Mouse (Mus musculus) spleen, postnatal 14 days (tissue): ENCODE measurements around the gene Bcat2.
A peak's percentile ranks its signal among the peaks of the same experiment; 100 is the strongest.
"Not testable (repeated sequence)": the region's sequence is repeated elsewhere in the genome, so short reads cannot be mapped to it uniquely, and the experiment has no call there.

Experiments used
- DNase-seq, 2 experiments: peaks; one replicate each; pipeline ENCODE4 v3.0.0; 2021 to 2022; ENCODE audit warnings: low spot score in 2 of 2

Bcat2 gene

DNA sequence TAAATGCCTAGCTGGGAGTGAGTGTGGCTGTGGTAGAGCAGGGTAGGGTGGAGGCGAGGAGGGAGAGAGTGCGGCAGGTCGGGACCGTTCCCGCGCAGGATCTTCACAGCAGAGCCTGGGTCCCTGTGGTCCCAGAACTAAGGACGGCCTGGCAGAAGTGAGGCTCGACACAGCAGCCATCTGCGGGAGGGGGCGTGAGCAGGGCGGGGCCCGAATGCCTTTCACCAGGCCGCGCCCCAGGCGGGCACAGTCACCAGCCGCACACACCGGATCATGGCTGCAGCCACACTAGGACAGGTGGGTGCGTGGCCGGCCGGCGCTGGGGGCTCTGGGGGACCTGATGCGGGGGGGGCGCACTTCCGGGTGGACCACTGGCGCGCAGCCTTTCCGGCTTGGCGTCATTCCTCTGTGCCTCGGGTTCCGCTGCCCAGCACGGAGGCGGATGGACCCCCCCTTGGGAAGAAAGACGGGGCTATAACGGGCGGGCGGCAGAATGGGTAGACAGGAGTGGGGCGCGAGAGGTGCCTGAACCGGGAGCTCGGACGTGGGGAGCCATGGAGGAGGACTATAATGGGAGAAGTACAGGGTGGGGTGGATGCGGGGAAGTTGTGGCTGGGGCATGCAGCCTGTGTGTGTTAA lies at the start of gene Bcat2:
TSS of gene Bcat2 (plus strand) at position 51 of the 639 bp plus-strand sequence.
- DNase-seq = peak; percentile 57 to 72

- no peak for DNase-seq
These were observed 49.3 kb upstream of the Bcat2 start for GRCm38 (mm10) chr7:45520605-45521004.

DNA sequence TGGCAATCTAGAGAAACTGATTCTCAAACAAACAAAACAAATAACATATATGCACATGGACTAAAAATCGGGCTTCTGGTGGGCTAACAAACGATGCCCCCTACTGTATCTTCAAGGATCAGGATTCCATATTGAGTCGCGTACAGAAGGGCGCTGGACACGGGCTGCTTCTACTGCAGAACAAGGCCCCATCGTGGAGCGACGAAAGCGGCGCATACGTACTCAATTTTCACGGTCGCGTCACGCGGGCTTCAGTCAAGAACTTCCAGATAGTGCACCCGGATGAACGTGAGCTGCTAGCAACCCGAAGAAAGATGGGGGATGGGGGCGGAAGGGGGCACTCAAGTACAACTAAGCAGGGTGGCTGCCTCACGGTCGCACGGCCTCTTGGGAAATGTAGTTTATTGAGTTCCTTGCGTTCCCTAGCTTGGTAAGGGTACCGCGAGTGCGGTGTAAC lies 48.2 kb upstream of the Bcat2 start:
- DNase-seq = peak; percentile 65 to 78

- no peak for DNase-seq
These were observed 47.7 kb upstream of the Bcat2 start for GRCm38 (mm10) chr7:45522194-45522752.

DNA sequence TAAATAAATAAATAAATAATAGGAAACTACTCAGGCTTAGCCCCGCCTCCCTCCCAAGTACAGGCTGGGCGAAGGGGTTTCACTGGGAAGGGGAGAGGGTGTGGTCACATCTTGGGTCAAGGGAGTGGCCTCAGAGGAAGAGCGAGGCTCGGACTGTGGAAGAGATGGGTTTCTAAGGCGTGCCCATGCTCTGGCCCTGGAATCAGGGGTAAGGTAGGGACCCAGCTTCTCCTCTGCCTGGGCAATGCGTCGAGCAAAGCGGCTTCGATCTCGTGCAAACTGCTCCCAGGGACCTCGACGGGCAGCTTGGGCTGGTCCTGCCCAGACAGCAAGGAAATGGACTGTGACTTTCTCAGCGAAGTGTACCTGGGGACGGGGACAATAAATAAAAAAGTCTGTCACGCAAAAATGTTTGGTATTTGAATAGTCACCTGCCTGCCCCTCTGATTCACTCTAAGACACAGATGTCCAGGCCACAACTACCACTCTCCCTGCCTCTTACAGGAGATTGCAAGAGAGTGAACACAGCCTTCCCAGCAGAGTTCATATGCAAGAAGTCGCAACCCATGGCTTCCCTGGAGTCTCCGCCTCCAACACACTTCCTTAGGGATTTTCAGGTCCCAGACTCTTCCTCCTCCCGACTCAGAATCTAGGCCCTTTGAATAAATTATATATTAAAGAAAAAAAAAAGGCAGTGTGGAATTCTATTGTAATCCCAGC lies 46.8 kb upstream of the Bcat2 start:
- no peak for DNase-seq

- no peak for DNase-seq
These were observed 46.2 kb upstream of the Bcat2 start for GRCm38 (mm10) chr7:45523678-45524170.

GRCm38 (mm10) chr7:45524841-45525621 lies 44.9 kb upstream of the Bcat2 start:
- peak; percentile 57 to 71 for DNase-seq

DNA sequence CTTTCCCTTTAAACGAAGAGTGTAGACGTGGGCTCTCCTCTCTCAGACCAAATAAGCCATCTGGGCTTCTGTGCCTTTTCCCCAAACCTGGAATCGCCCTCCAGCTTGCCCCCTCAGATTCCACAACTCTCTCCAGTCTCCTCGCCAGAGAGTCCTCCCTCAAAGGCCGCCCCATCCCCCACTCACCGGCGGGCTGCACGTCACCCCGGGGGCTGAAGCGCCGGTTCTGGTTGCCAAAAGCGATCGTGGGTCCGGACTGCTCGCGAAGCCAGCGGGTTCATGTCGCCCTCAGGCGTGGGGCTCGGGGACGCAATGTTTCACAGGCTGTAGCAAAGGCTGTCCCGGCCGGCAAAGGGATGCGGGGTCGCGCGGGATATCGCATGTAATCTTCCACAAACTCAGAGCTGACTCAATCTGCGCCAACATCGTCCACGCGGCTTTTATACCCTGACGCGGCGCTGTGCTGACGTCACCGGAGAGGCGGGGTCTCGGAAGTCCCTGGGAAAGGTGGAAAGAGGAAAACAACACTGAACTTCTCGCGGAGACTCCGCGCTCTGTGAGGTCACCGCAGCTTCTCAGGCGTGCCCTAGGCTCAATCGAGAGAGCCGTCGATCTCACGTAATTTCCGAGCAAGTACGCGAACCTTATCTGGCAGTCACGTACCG lies 44.0 kb upstream of the Bcat2 start, which contains the start of the genes Ppp1r15a and Plekha4:
TSS of gene Ppp1r15a (minus strand) at position 460 of the 665 bp plus-strand sequence.
TSS of gene Plekha4 (plus strand) at position 522 of the 665 bp plus-strand sequence.
- peak; percentile 95 for DNase-seq

GRCm38 (mm10) chr7:45526474-45527120 lies 43.4 kb upstream of the Bcat2 start:
- DNase-seq = no peak

GRCm38 (mm10) chr7:45527169-45527568 lies 42.8 kb upstream of the Bcat2 start:
- DNase-seq = not testable (repeated sequence)

GRCm38 (mm10) chr7:45529461-45529860 lies 40.5 kb upstream of the Bcat2 start:
- DNase-seq = no peak

GRCm38 (mm10) chr7:45530643-45531042 lies 39.3 kb upstream of the Bcat2 start:
- no peak for DNase-seq

DNA sequence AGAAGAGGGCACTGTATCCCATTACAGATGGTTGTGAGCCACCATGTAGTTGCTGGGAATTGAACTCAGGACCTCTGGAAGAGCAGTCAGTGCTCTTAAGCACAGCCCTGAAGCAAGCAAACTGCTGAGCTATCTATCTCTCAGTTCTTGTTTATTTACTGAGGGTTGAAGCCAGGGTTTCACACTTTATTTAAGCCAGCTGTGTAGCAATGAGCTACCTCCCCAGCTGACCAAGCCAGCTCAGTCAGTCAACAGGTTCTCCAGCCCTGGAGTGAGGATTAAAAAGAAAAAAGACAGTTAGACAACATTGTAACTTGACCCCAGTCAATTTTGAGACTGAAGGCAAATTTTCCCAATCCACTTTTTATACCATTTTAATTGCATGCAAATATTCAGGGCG lies 34.3 kb upstream of the Bcat2 start:
- DNase-seq = no peak

DNA sequence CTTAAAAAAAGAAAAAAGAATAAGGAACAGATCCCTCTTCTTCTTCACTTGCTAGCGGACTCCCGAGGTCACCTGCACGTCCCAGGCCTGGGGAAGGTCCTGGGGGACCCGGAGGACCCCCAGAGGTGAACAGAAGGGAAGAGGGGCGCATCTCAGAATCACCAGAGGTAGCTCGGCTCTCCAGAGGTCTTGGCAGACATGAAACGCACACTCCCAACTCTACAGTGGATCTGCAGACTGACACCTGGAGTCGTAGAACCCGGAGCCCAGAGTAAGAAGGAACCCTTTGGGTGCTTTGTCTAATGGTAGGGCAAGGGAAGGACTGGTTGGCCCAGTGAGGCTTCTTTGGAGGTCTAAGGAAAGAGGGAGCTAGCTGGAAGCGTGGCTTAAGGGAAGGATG lies 32.4 kb upstream of the Bcat2 start:
- no peak for DNase-seq

- DNase-seq = no peak
These were observed 31.6 kb upstream of the Bcat2 start for GRCm38 (mm10) chr7:45538163-45539041.

DNA sequence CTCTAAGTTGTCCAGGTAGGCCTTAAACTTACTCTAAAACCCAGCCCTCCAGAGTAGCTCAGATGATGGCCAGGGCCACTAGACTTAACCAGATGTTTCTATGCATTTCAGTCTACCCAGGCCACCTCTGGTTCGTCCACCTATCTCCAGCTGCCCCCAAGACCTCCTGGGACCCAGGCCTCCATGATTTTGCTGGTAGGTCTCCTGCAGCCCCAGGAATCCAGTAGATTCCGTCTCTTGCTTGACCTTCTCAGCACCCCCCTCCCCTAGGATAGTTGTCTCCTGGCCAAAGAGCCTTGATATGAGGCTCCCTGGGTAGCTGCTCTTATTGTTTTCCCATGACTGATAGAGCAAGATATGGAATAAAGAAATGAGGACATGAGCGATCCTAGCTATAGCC lies 30.9 kb upstream of the Bcat2 start:
- no peak for DNase-seq

DNA sequence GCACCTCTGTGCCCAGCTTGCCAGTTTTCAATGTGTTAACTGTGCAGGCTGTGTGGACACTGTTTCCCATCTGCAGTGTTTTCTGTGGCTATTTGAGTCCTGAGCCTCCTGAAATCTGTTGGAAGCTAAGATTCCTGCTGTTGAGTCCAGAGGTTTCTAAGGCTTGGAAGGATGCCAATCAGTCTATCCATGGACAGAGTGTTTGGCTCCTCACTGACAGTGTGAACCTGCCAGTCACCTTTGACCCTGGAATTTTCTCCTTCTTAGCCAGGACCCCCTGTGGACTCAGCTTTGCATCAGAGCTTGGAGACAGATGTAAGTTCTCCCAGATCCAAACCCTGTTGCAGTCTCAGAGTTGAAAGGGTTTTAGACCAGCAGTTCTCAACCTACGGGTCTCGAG lies 29.7 kb upstream of the Bcat2 start:
- DNase-seq = no peak

GRCm38 (mm10) chr7:45544525-45544924 lies 25.4 kb upstream of the Bcat2 start:
- no peak for DNase-seq

DNA sequence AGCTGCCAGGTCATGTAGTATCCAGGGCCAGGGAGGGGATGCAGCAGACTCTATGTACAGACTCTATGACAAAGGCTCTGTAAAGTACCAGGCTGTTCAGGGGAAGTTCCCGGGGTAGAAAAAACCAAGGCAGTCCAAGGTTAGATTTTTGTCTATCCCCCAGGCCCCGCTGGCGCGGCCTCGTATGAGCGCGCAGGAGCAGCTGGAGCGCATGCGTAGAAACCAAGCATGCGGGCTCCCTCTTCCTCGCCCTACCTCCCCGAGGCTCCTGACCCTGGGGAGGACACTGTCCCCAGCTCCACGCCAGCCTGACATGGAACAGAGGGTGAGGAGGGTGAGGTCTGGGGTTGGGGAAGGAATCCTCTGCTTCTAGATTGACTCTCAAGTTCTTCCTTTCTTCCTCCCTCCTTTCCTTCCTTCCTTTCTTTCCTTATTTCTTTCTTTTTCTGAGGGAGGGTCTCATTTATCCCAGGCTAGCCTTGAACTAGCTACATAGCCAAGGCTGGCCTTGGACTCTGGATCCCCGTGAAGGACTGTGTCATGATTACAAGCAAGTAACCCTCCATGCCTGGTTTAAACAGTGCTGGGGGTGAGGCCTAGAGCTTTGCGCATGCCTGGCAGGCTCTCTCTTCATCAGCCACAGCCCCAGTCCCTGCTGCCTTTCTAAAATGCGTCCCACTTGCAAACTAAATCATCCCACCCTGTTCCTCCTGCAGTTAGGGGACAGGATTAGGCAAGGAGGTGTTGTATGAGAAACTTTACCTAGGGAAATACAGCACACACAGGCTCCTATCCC lies 20.1 kb upstream of the Bcat2 start:
- DNase-seq = no peak
